Mouse (Mus musculus) induced T-regulatory cell, adult 2 months (primary cell): ENCODE results near the gene Tifab.

Experiments used
- DNase-seq: peaks from one replicate; pipeline ENCODE4 v3.0.0-alpha.2; 2012; ENCODE audit warnings: low read depth

Tifab gene

DNA sequence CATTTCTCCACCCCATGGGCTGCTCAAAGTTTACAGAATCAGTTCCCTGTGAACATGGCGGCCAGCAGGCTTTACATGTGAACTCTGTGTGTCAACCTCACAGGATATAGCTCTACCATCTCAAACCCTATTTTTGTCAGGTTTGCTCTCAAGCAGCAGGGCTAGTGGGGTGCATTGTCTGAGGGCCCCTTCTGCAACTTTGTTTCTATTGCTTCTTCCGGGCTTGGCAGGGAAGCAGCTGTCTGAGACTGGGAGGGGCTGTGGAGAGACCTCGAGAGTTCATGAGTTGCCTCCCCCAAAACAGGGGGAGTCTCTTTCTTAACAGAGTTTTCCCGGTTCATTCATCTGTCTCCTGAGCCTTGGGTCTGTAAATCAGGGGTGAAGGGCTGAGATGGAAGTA is 2.8 kb downstream of the Tifab start:
- no peak for DNase-seq

GRCm38 (mm10) chr13:56172901-56173545 is 5.7 kb downstream of the Tifab start:
- DNase-seq, result no peak

GRCm38 (mm10) chr13:56172106-56172505 is 6.6 kb downstream of the Tifab start:
- DNase-seq, result no peak

- DNase-seq, result no peak
These were observed 10.3 kb downstream of the Tifab start for GRCm38 (mm10) chr13:56168403-56168781.

DNA sequence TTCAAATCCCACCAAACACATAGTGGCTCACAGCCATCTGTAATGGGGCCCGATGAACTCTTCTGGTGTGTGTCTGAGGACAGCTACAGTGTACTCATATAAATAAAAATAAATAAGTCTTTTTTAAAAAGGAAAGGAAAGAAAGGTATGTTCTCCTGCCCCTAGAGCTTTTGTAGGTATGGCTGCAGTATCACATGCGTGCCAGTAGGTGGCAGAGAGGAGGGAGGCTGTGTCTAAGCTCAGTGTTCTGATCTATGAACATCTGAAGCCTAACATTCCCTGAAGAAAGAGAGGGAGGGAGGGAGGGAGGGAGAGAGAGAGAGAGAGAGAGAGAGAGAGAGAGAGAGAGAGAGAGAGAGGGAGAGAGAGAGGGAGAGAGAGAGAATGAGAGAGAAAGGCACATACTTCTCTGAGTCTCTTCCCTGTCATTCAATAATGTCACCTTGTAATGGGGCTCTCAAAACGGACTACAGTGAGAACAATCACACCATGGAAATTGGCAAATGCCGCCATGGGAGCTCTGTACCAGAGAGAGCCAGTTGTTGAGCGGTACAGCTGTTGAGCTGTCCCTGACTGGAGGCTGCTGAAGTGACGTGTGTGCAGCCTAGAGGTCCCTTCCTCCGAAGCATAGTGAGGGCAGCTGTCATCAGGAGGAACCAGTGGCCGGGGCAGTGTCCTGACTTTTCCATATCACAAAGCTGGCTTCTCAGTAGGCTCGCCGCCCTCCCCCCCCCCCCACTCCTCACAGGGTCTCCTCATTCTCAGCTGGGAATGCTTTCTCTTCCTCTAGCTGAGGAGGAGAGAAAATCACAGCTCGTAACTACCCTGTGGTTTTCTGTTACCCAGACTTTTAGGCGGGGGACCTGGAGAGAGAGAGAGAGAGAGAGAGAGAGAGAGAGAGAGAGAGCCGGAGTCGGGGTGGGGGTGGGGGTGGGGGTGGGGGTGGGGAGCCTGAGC is 11.0 kb downstream of the Tifab start:
- peak; percentile 59 for DNase-seq

- DNase-seq, result no peak
These were observed 13.1 kb downstream of the Tifab start for GRCm38 (mm10) chr13:56165561-56165960.

DNA sequence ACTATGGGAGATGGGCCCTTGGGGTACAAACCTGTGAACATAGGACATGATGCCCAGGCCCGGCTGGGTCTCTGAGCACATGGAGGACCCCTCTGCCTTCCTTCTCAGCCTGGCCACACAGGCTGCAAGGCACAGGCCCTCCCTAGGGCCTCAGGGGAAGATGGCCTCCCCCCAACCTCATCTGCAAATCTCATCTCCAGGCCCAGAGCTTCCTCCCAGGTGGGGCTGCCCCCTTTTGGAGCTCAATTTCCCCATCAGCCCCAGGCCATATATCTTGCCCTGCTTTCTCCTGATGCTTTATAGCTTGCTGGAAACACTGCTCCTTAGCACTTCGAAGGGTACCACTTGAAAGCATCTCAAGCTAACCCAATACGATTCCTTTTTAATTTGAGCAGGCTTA is 14.3 kb downstream of the Tifab start:
- DNase-seq, result no peak

GRCm38 (mm10) chr13:56163751-56164150 is 14.9 kb downstream of the Tifab start:
- DNase-seq, result no peak

- DNase-seq, result no peak
These were observed 15.8 kb downstream of the Tifab start for GRCm38 (mm10) chr13:56162859-56163258.

DNA sequence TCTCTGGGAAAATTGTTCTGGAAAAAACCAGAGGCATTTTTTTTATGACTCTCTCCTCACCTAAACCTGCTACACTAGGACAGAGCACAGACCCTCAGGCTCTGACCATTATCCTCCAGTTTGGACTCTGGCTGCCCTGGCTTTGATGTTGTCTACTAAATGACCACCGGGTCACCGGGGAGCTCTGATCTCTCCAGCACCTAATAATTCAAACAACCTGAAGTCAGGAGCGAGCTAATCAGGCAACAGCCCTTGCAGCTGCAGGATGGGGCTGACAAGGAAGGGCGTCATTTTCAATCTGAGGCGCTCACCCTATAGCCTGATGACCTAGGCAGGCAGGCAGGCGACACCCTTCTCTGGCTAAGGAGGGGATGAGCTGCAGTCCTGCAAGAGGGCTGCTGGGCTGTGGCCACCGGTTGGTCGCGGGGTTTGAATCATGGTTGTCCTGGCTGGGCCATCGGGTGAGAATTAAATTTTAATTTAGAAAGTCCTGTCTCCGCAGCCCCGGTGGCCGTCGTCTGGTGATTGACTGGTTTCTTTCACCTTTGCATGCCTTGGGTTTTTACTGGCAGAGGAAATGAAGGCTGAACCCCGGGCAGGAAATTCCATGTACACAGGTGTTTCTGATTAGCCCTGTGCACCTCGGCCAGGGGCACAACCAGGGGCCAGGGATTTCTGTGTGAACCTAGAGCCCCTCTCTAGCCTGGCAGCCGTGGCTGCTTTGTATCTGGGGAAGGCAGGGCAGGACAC is 18.9 kb downstream of the Tifab start:
- DNase-seq, result no peak

DNA sequence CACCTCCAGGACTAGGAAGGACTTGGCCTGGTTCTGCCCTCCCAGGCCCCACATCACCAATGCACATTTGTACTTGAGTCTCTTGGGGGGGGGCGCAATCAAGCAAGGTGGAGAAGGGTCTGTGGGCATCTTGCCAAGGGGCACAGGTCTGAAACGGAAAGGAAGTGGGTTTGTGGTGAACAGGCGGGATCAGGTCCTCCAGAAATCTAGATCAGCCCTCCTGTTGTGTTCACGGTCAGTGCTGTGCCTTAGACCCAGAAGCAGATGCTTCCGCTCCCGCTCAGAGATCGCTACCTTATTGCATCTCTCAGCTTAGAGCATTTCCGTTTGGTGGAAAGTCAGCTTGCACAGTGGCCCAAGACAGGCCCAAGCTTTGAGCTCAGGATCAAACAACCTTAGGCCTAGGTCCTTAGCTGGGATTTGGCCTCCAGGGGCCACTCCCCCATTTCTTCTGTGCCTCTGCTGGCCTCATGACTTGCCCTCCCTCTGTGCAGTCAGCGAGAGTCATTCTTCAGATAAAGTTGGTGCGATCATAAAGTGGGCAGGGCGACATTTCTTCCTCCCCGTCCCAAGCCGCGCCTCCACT is 19.6 kb downstream of the Tifab start:
- DNase-seq, result peak; percentile 42

- no peak for DNase-seq
These were observed 23.0 kb downstream of the Tifab start for GRCm38 (mm10) chr13:56155671-56156070.

DNA sequence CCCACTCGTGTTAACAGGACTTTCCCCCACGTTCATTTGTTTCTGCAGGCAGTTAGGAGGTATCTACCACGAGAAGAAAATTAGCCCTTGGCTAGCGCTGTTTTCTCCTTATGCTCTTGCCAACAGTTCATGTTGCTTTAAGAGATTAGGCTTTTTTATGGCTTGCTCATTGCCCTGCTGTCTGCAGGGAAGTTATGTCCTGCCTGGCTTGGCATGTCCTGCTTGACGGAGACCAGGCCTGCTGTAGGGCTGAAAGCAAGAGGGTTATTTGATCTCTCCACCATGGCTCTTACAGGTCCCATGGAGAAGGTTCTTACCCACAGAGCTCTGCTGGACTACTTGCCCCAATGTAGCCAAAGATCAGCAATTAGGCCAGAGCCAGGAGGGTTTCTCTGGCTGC is 23.6 kb downstream of the Tifab start:
- DNase-seq, result no peak

DNA sequence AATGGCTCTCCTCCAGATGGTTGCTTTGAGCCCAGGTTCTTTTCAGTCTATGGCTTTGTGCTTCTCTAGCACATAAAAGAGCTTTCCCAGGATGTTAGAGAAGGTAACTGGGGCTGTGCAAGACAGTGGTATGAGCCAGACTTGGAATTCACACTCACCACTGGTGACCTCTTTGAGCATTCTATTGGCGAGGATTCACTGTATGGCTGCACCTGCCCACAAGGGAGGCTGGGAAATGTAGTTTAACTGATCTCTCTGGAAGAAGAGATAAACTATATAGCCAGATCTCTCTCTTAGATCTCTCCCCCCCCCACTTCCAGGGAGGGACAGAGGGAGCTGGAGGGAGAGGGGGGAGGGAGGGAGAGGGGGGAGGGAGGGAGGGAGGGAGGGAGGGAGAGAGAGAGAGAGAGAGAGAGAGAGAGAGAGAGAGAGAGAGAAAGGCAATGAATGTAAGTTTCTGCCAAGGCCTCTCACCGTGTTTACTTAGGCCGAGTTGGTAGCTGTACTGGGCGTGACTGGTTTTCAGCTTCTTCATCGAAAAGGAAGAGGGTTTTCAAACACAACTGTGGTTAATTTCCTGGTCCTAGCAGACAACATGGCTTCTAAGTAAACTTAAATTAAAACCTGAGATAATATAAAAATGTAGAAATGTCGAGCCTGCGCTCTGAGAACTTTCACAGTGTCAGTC is 25.8 kb downstream of the Tifab start:
- peak; percentile 57 for DNase-seq

GRCm38 (mm10) chr13:56151404-56152226 is 27.1 kb downstream of the Tifab start:
- peak; percentile 93 for DNase-seq

GRCm38 (mm10) chr13:56145523-56145922 is 33.2 kb downstream of the Tifab start:
- DNase-seq, result peak; percentile 75

- DNase-seq, result no peak
These were observed 34.7 kb downstream of the Tifab start for GRCm38 (mm10) chr13:56144021-56144420.

DNA sequence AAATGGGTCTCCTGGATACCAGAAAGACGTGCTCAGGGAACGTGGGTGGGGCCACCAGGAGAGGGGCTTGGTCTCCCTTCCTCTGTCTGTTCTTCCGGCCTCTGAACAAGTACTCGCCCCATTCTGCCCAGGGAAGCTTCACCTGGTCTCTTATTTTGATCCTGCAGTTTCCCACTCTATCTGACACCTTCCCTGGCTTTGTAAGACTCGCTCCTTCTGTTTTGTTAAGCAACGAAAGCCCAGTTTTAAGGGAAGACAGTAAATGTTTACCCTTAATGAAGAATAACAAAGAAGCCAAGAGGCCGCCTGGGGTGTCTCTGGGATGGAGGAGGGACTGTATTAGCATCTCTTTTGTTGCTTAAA is 35.6 kb downstream of the Tifab start:
- DNase-seq, result no peak

- peak; percentile 53 for DNase-seq
These were observed 36.1 kb downstream of the Tifab start for GRCm38 (mm10) chr13:56142382-56143150.

DNA sequence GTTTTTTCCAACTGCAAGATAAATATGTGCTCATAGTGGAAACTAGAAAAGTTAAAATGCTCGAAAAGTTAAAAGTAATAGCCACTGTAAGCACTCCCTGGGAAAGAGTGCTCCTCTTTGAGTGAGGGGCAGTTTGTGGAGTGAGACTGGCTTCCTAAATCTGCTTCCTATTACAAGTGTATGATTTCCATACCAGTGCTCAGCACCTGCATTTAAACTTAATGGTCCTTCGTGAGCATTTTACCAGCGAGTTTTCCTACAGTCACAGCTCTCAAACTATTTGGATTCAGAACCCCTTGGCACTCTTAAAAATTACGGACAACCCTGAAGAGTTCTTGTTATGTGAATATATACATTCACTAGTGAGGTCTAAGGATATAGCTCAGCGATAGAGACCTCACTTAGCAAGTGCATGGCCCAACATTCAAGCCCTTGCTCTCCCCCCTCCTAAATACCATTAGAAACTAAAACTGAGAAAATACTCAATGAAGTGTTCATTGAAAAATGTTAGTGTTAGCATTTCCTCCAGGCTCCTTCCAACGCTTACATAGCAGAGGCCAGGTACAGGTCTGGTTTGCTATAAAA is 39.4 kb downstream of the Tifab start:
- DNase-seq, result no peak
